Mouse (Mus musculus) neural tube, embryonic 12.5 days (tissue): Measurements from ENCODE around the gene Frmd6. TPM values are rescaled to one million over a fixed set of nuclear protein-coding genes. Genes with fewer than 3 reads are reported as not detected.

ENCODE experiments used
- ATAC-seq: fragments of 200-750 bp; cut with Nextera tagmentation; 2 replicates; pipeline ENCODE4 v1.8.0; 2017; ENCODE audit warnings: low read depth, mild to moderate bottlenecking, moderate TSS enrichment, moderate library complexity; ENCODE audit not compliant: low FRiP score
- H3K27ac ChIP-seq: fragments of 300-500 bp; sonication (generic); 2 replicates; pipeline ENCODE4 v1.5.1; 2016
- H3K27me3 ChIP-seq: fragments of 300-500 bp; sonication (generic); replicated peaks from 2 replicates; pipeline ENCODE4 v1.6.1; 2016; ENCODE audit warnings: mild to moderate bottlenecking
- H3K36me3 ChIP-seq: fragments of 300-500 bp; sonication (generic); 2 replicates; pipeline ENCODE4 v1.6.1; 2016; ENCODE audit warnings: mild to moderate bottlenecking
- H3K4me1 ChIP-seq: fragments of 300-500 bp; sonication (generic); 2 replicates; pipeline ENCODE4 v1.6.1; 2016
- H3K4me2 ChIP-seq: fragments of 300-500 bp; sonication (generic); replicated peaks from 2 replicates; pipeline ENCODE4 v1.6.1; 2016; ENCODE audit warnings: mild to moderate bottlenecking
- H3K4me3 ChIP-seq: fragments of 300-500 bp; sonication (generic); 2 replicates; pipeline ENCODE4 v1.5.1; 2016
- H3K9ac ChIP-seq: fragments of 300-500 bp; sonication (generic); 2 replicates; pipeline ENCODE4 v1.6.1; 2016; ENCODE audit warnings: mild to moderate bottlenecking
- H3K9me3 ChIP-seq: fragments of 300-500 bp; sonication (generic); 2 replicates; pipeline ENCODE4 v1.6.1; 2016; ENCODE audit warnings: mild to moderate bottlenecking
- WGBS: fragments of 180-500 bp; shearing (Covaris S2); methylation state at CpG from one replicate; pipeline ENCODE4 v1.1.7; 2016; 5-methylcytosine and 5-hydroxymethylcytosine counted together
- polyA plus RNA-seq: library from polyadenylated mRNA; unstranded; fragments of >200 nt; fragmentation: Nextera tagmentation; extraction: Ambion mirVana; gene quantifications from 2 replicates; pipeline ENCODE4 v1.2.1, GENCODE M21; 2016

The Frmd6 gene
- polyA plus RNA-seq, 1 experiment from 2014 or later, result 23.2 TPM

- Histone ChIP-seq H3K9me3 (no peaks in the 10 kb centered on the region), H3K36me3 (no peaks in the 10 kb centered on the region), H3K4me1 (peaks cover 17% of the 10 kb centered on the region), H3K27me3 (no peaks in the 10 kb centered on the region), H3K4me3 (no peak overlapping the region), H3K27ac (no peak overlapping the region), H3K4me2 (no peak overlapping the region), H3K9ac (no peak overlapping the region)
- no peak for ATAC-seq
- 42% methylated on average over 16 of the region's 16 CpGs for WGBS
These were observed 30.5 kb upstream of the Frmd6 start for GRCm38 (mm10) chr12:70794543-70795388.

- Histone ChIP-seq H3K36me3 (no peaks in the 10 kb centered on the region), H3K4me2 (no peak overlapping the region), H3K27ac (no peak overlapping the region), H3K4me3 (no peak overlapping the region), H3K4me1 (peaks cover 17% of the 10 kb centered on the region), H3K9ac (no peak overlapping the region), H3K27me3 (no peaks in the 10 kb centered on the region), H3K9me3 (no peaks in the 10 kb centered on the region)
- WGBS, result 87% methylated on average over 3 of the region's 3 CpGs
- no peak for ATAC-seq
These were observed 30.0 kb upstream of the Frmd6 start for GRCm38 (mm10) chr12:70795389-70795711.

- Histone ChIP-seq H3K9me3 (no peaks in the 10 kb centered on the region), H3K36me3 (no peaks in the 10 kb centered on the region), H3K4me3 (no peak overlapping the region), H3K9ac (no peak overlapping the region), H3K4me2 (no peak overlapping the region), H3K27me3 (no peaks in the 10 kb centered on the region), H3K4me1 (peaks cover 17% of the 10 kb centered on the region), H3K27ac (no peak overlapping the region)
- no peak for ATAC-seq
- WGBS, result 70% methylated on average over 8 of the region's 8 CpGs
These were observed 26.8 kb upstream of the Frmd6 start for GRCm38 (mm10) chr12:70798496-70798895.

GRCm38 (mm10) chr12:70799231-70800002 is 25.9 kb upstream of the Frmd6 start:
- WGBS, result 46% methylated on average over 19 of the region's 19 CpGs
- H3K4me1 ChIP-seq, result peaks cover 17% of the 10 kb centered on the region
- H3K9me3 ChIP-seq, result no peaks in the 10 kb centered on the region
- H3K27me3 ChIP-seq, result no peaks in the 10 kb centered on the region
- H3K36me3 ChIP-seq, result no peaks in the 10 kb centered on the region
- no peak overlapping the region for H3K27ac ChIP-seq
- H3K9ac ChIP-seq, result no peak overlapping the region
- H3K4me3 ChIP-seq, result no peak overlapping the region
- ATAC-seq, result no peak
- H3K4me2 ChIP-seq, result 0 out of 2 replicates have a peak overlapping the region, but pooled peaks have one; percentile 25

- H3K4me3 ChIP-seq, result no peak overlapping the region
- WGBS, result 89% methylated on average over 8 of the region's 8 CpGs
These were observed 25.2 kb upstream of the Frmd6 start for GRCm38 (mm10) chr12:70800086-70800485.

GRCm38 (mm10) chr12:70801361-70801760 is 24.0 kb upstream of the Frmd6 start:
- ATAC-seq, result no peak
- no peaks in the 10 kb centered on the region for H3K27me3 ChIP-seq
- H3K27ac ChIP-seq, result no peak overlapping the region
- no peaks in the 10 kb centered on the region for H3K36me3 ChIP-seq
- no peaks in the 10 kb centered on the region for H3K9me3 ChIP-seq
- WGBS, result 83% methylated on average over 8 of the region's 8 CpGs
- H3K4me1 ChIP-seq, result 0 out of 2 replicates have a peak, but pooled peaks cover 8% of the 10 kb centered on the region
- no peak overlapping the region for H3K9ac ChIP-seq
- H3K4me3 ChIP-seq, result no peak overlapping the region
- H3K4me2 ChIP-seq, result no peak overlapping the region

More at GRCm38 (mm10) chr12:70800086-70800485, 25.2 kb upstream of the Frmd6 start:
- no peak for ATAC-seq
- Histone ChIP-seq H3K36me3 (no peaks in the 10 kb centered on the region), H3K9me3 (no peaks in the 10 kb centered on the region), H3K9ac (no peak overlapping the region), H3K27me3 (no peaks in the 10 kb centered on the region), H3K4me1 (peaks cover 10% of the 10 kb centered on the region; the same call in 1 of the 2 replicates), H3K4me2 (no peak overlapping the region), H3K27ac (no peak overlapping the region)

- 82% methylated on average over 4 of the region's 4 CpGs for WGBS
These were observed 21.8 kb upstream of the Frmd6 start for GRCm38 (mm10) chr12:70803494-70803893.

GRCm38 (mm10) chr12:70804989-70805388 is 20.3 kb upstream of the Frmd6 start:
- no peaks in the 10 kb centered on the region for H3K4me1 ChIP-seq
- H3K27me3 ChIP-seq, result no peaks in the 10 kb centered on the region
- 62% methylated on average over 2 of the region's 2 CpGs for WGBS
- no peak for ATAC-seq
- no peak overlapping the region for H3K4me3 ChIP-seq
- no peaks in the 10 kb centered on the region for H3K36me3 ChIP-seq
- H3K9ac ChIP-seq, result no peak overlapping the region
- no peak overlapping the region for H3K4me2 ChIP-seq
- no peaks in the 10 kb centered on the region for H3K9me3 ChIP-seq
- no peak overlapping the region for H3K27ac ChIP-seq

More at GRCm38 (mm10) chr12:70803494-70803893, 21.8 kb upstream of the Frmd6 start:
- H3K4me1 ChIP-seq, result 0 out of 2 replicates have a peak, but pooled peaks cover 8% of the 10 kb centered on the region
- no peaks in the 10 kb centered on the region for H3K36me3 ChIP-seq
- H3K9ac ChIP-seq, result no peak overlapping the region
- no peak for ATAC-seq
- no peak overlapping the region for H3K27ac ChIP-seq
- no peak overlapping the region for H3K4me2 ChIP-seq
- H3K4me3 ChIP-seq, result no peak overlapping the region
- H3K27me3 ChIP-seq, result no peaks in the 10 kb centered on the region
- no peaks in the 10 kb centered on the region for H3K9me3 ChIP-seq

GRCm38 (mm10) chr12:70807543-70807942 is 17.8 kb upstream of the Frmd6 start:
- Histone ChIP-seq H3K9ac (no peak overlapping the region), H3K4me3 (no peak overlapping the region), H3K9me3 (no peaks in the 10 kb centered on the region), H3K36me3 (no peaks in the 10 kb centered on the region), H3K4me2 (no peak overlapping the region), H3K27ac (no peak overlapping the region), H3K27me3 (no peaks in the 10 kb centered on the region), H3K4me1 (no peaks in the 10 kb centered on the region)
- ATAC-seq, result no peak
- WGBS, result 66% methylated on average over 5 of the region's 5 CpGs

- no peaks in the 10 kb centered on the region for H3K9me3 ChIP-seq
- H3K27me3 ChIP-seq, result no peaks in the 10 kb centered on the region
- no peaks in the 10 kb centered on the region for H3K4me1 ChIP-seq
- H3K4me3 ChIP-seq, result no peak overlapping the region
- WGBS, result 81% methylated on average over 6 of the region's 6 CpGs
- no peak for ATAC-seq
- no peak overlapping the region for H3K4me2 ChIP-seq
- no peak overlapping the region for H3K27ac ChIP-seq
- H3K36me3 ChIP-seq, result no peaks in the 10 kb centered on the region
- no peak overlapping the region for H3K9ac ChIP-seq
These were observed 17.3 kb upstream of the Frmd6 start for GRCm38 (mm10) chr12:70807975-70808374.

GRCm38 (mm10) chr12:70809957-70810356 is 15.4 kb upstream of the Frmd6 start:
- no peaks in the 10 kb centered on the region for H3K27me3 ChIP-seq
- WGBS, result 87% methylated on average over 2 of the region's 2 CpGs
- no peak for ATAC-seq

GRCm38 (mm10) chr12:70811772-70812171 is 13.5 kb upstream of the Frmd6 start:
- Histone ChIP-seq H3K36me3 (no peaks in the 10 kb centered on the region), H3K4me3 (no peak overlapping the region), H3K4me1 (no peaks in the 10 kb centered on the region), H3K27me3 (no peaks in the 10 kb centered on the region), H3K9ac (no peak overlapping the region), H3K9me3 (no peaks in the 10 kb centered on the region), H3K4me2 (no peak overlapping the region), H3K27ac (no peak overlapping the region)
- 80% methylated on average over 6 of the region's 6 CpGs for WGBS
- ATAC-seq, result no peak

More at GRCm38 (mm10) chr12:70809957-70810356, 15.4 kb upstream of the Frmd6 start:
- Histone ChIP-seq H3K4me1 (no peaks in the 10 kb centered on the region), H3K4me3 (no peak overlapping the region), H3K9ac (no peak overlapping the region), H3K9me3 (no peaks in the 10 kb centered on the region), H3K36me3 (no peaks in the 10 kb centered on the region), H3K27ac (no peak overlapping the region), H3K4me2 (no peak overlapping the region)
